Mouse (Mus musculus) CH12.LX (cell line): ENCODE data around the gene Hdac9. TPM values are rescaled to one million over a fixed set of nuclear protein-coding genes. Genes with fewer than 3 reads are reported as not detected.
A peak's percentile ranks its signal among the peaks of the same experiment; 100 is the strongest.
"Not testable (repeated sequence)": the region's sequence is repeated elsewhere in the genome, so short reads cannot be mapped to it uniquely, and the experiment has no call there.

Experiments used
- DNase-seq: peaks from one replicate; pipeline ENCODE4 v3.0.0-alpha.2; 2013; ENCODE audit errors: extremely low read depth
- H3K27ac ChIP-seq: 2 replicates; pipeline ENCODE4 v1.5.1; 2012; ENCODE audit warnings: low read depth, mild to moderate bottlenecking, control low read depth, moderate library complexity; ENCODE audit not compliant: insufficient read depth
- H3K27me3 ChIP-seq: replicated peaks from 2 replicates; pipeline ENCODE3; 2012; ENCODE audit warnings: inconsistent platforms
- H3K36me3 ChIP-seq, 2 experiments: replicated peaks in 1 of 2; 2 replicates each; pipeline versions ENCODE3 to v1.6.1; 2012; ENCODE audit warnings: inconsistent platforms in 1 of 2, low read length in 1 of 2, mild to moderate bottlenecking in 1 of 2, mixed read lengths in 1 of 2, moderate library complexity in 1 of 2; ENCODE audit not compliant: control insufficient read depth in 1 of 2, insufficient read depth in 1 of 2
- H3K4me1 ChIP-seq, 2 experiments: 2 replicates each; pipeline ENCODE4 v1.6.1; 2012; ENCODE audit warnings: inconsistent platforms in 1 of 2, moderate library complexity in 1 of 2; ENCODE audit not compliant: insufficient read depth in 2 of 2, control insufficient read depth in 1 of 2
- H3K4me2 ChIP-seq: 2 replicates; pipeline ENCODE4 v1.6.1; 2012; ENCODE audit warnings: low read depth, mild to moderate bottlenecking, control low read depth; ENCODE audit not compliant: poor library complexity, insufficient read depth, severe bottlenecking
- H3K4me3 ChIP-seq, 3 experiments: fragments of 150-350 bp in 1 of 3; sonication (generic) in 1 of 3; replicated peaks in 1 of 3; 2 replicates each; pipeline versions ENCODE3 to v1.5.1; 2011 to 2012; ENCODE audit warnings: low read depth in 2 of 3, low read length in 2 of 3, mild to moderate bottlenecking in 2 of 3, moderate library complexity in 2 of 3, control low read depth in 1 of 3, improper control_type of control experiment in 1 of 3, inconsistent platforms in 1 of 3, mixed read lengths in 1 of 3; ENCODE audit not compliant: poor library complexity in 1 of 3
- H3K79me2 ChIP-seq: replicated peaks from 2 replicates; pipeline ENCODE4 v1.6.1; 2012; ENCODE audit warnings: mild to moderate bottlenecking, moderate library complexity; ENCODE audit not compliant: control insufficient read depth, poor library complexity, insufficient read depth, severe bottlenecking; ENCODE audit errors: extremely low read depth
- H3K9ac ChIP-seq: 2 replicates; pipeline ENCODE4 v1.6.1; 2012; ENCODE audit warnings: low read depth, mild to moderate bottlenecking, control low read depth, moderate library complexity; ENCODE audit not compliant: insufficient read depth
- H3K9me3 ChIP-seq: replicated peaks from 2 replicates; pipeline ENCODE3; 2012; ENCODE audit warnings: low read length, inconsistent platforms, mixed read lengths
- BHLHE40 ChIP-seq: IDR thresholded peaks from 2 replicates; pipeline ENCODE4 v1.6.1; 2011; ENCODE audit warnings: mild to moderate bottlenecking, low read depth, low read length, improper control_type of control experiment
- CTCF ChIP-seq, 2 experiments: IDR thresholded peaks in 1 of 2; conservative IDR thresholded peaks in 1 of 2; 2 replicates each; pipeline ENCODE4 v1.5.1; 2011 to 2012; ENCODE audit warnings: low read depth in 2 of 2, low read length in 2 of 2, improper control_type of control experiment in 1 of 2, inconsistent platforms in 1 of 2, mild to moderate bottlenecking in 1 of 2, moderate library complexity in 1 of 2
- ELF1 ChIP-seq: IDR thresholded peaks from 2 replicates; pipeline ENCODE4 v1.6.1; 2014; ENCODE audit warnings: low read depth, mild to moderate bottlenecking, inconsistent platforms, low read length, improper control_type of control experiment
- ETS1 ChIP-seq: conservative IDR thresholded peaks from 2 replicates; pipeline ENCODE4 v1.6.1; 2012; ENCODE audit warnings: low read depth, mild to moderate bottlenecking, inconsistent platforms, low read length, improper control_type of control experiment, moderate library complexity
- JUN ChIP-seq: IDR thresholded peaks from 2 replicates; pipeline ENCODE4 v1.6.1; 2011; ENCODE audit warnings: low read depth, mild to moderate bottlenecking, low read length, improper control_type of control experiment, moderate library complexity; ENCODE audit not compliant: insufficient read depth
- MEF2A ChIP-seq: IDR thresholded peaks from 2 replicates; pipeline ENCODE4 v1.6.1; 2014; ENCODE audit warnings: low read depth, mild to moderate bottlenecking, inconsistent platforms, low read length, improper control_type of control experiment, borderline replicate concordance
- MYC ChIP-seq: IDR thresholded peaks from 2 replicates; pipeline ENCODE4 v1.6.1; 2011; ENCODE audit warnings: low read depth, mild to moderate bottlenecking, improper control_type of control experiment, low read length
- NELFE ChIP-seq: IDR thresholded peaks from 2 replicates; pipeline ENCODE4 v1.6.1; 2011; ENCODE audit warnings: low read depth, low read length, improper control_type of control experiment
- NRF1 ChIP-seq: IDR thresholded peaks from 2 replicates; pipeline ENCODE4 v1.6.1; 2014; ENCODE audit warnings: low read depth, mild to moderate bottlenecking, inconsistent platforms, low read length, improper control_type of control experiment, moderate library complexity
- POLR2AphosphoS2 ChIP-seq: IDR thresholded peaks from 2 replicates; pipeline ENCODE4 v1.6.1; 2011; ENCODE audit warnings: low read depth, low read length, improper control_type of control experiment
- RAD21 ChIP-seq: IDR thresholded peaks from 2 replicates; pipeline ENCODE4 v1.6.1; 2011; ENCODE audit warnings: low read depth, mild to moderate bottlenecking, low read length, improper control_type of control experiment, moderate library complexity
- RCOR1 ChIP-seq: conservative IDR thresholded peaks from 2 replicates; pipeline ENCODE4 v1.6.1; 2012; ENCODE audit warnings: low read depth, mild to moderate bottlenecking, inconsistent platforms, low read length, improper control_type of control experiment
- SIN3A ChIP-seq: IDR thresholded peaks from 2 replicates; pipeline ENCODE4 v1.6.1; 2012; ENCODE audit warnings: low read length, improper control_type of control experiment, inconsistent platforms
- SMC3 ChIP-seq: IDR thresholded peaks from 2 replicates; pipeline ENCODE4 v1.6.1; 2011; ENCODE audit warnings: low read depth, low read length, improper control_type of control experiment
- TBP ChIP-seq: conservative IDR thresholded peaks from 2 replicates; pipeline ENCODE4 v1.6.1; 2011; ENCODE audit warnings: low read depth, low read length, improper control_type of control experiment
- UBTF ChIP-seq: IDR thresholded peaks from 2 replicates; pipeline ENCODE4 v1.6.1; 2012; ENCODE audit warnings: low read depth, mild to moderate bottlenecking, inconsistent platforms, low read length, improper control_type of control experiment, moderate library complexity
- dilution Hi-C: fragments of 300-500 bp; cut with MboI; formaldehyde crosslinking; loops from 2 replicates; pipeline ENCODE4 v1.14.3; 2020; ENCODE audit warnings: low sequenced_read_pairs; ENCODE audit not compliant: extremely low pct_unique_long_range_greater_than_20kb, extremely low pct_ligation_motif_present
- in situ Hi-C: fragments of 300-500 bp; cut with MboI; formaldehyde crosslinking; loops from 3 replicates; pipeline ENCODE4 v1.14.3; 2019; ENCODE audit warnings: low sequenced_read_pairs, low pct_ligation_motif_present, low pct_unique_long_range_greater_than_20kb, mixed read lengths
- polyA plus RNA-seq: library from polyadenylated mRNA; unstranded; fragments of >175 nt; gene quantifications from 2 replicates; pipeline ENCODE4 v1.2.1, GENCODE M21; 2012; ENCODE audit warnings: low read depth; ENCODE audit not compliant: insufficient read length
- total RNA-seq, 2 experiments: library from RNA; depleted of rRNA; stranded (reverse); fragments of 300-350 nt in 1 of 2; fragments of >200 nt in 1 of 2; gene quantifications; 2 replicates each; pipeline ENCODE4 v1.2.3; 2012 to 2014

Hdac9 gene
- total and polyA plus RNA-seq, 3 experiments: 0.04 to 0.38 (median 0.17) TPM

DNA sequence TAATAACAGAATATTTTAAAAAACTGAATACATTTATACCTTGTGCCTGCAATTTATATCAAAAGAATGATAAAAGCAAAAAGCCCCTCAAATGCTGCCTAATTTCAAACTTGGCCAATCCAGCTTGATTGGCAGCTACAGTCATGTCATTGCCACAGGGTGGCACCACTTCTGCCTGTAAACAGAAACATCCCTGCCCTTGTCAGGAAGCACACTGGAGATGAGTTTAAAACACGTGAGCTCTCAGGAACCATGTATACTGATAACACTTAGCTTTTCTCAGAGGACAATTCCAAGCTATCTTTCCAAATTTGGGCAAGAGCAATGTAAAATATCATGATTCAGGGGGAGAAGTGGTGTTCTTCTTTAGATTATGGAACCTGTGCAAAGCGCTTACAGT is 465.7 kb downstream of the Hdac9 start:
- TF ChIP-seq ELF1 (no peak), SMC3 (peak; percentile 62), RAD21 (peak; percentile 37), NELFE (no peak), MEF2A (no peak), POLR2AphosphoS2 (no peak), BHLHE40 (peak; percentile 68), SIN3A (no peak), TBP (no peak), UBTF (no peak), CTCF (conservative IDR thresholded peaks at IDR 0.05 in 1 of 2, IDR thresholded peaks at IDR 0.05 in 1 of 2; ENCODE audit: low read depth in 2 of 2, low read length in 2 of 2) (peak in 1 of 2 experiments; percentile 60; a peak in 2 of 4 replicates), JUN (no peak), MYC (no peak), RCOR1 (no peak), NRF1 (no peak), ETS1 (no peak)
- H3K9ac ChIP-seq: no peak overlapping the region
- peak; percentile 22 for DNase-seq
- no peaks in the 10 kb centered on the region for H3K27me3 ChIP-seq
- no peaks in the 10 kb centered on the region for H3K79me2 ChIP-seq
- H3K27ac ChIP-seq: no peak overlapping the region
- no peaks in the 10 kb centered on the region for H3K4me1 ChIP-seq
- no peaks in the 10 kb centered on the region for H3K9me3 ChIP-seq
- H3K4me2 ChIP-seq: no peak overlapping the region
- no peak overlapping the region for H3K4me3 ChIP-seq
- dilution Hi-C loops: no loop called here
- in situ Hi-C loops: no loop called here
- no peaks in the 10 kb centered on the region for H3K36me3 ChIP-seq

- dilution Hi-C loops, H3K9ac ChIP-seq, H3K27ac ChIP-seq, H3K36me3 ChIP-seq, DNase-seq, H3K79me2 ChIP-seq, H3K4me2 ChIP-seq, H3K9me3 ChIP-seq, H3K27me3 ChIP-seq, H3K4me1 ChIP-seq, H3K4me3 ChIP-seq: not testable (repeated sequence)
- in situ Hi-C loops: loop anchor here (25.0 kb wide), 1 partner anchor 743 kb away; no protein-coding TSS in a partner anchor
Observed at GRCm38 (mm10) chr12:34444724-34445123, 472.2 kb downstream of the Hdac9 start.
